Mouse (Mus musculus): ENCODE measurements around the gene Baiap2l2. TPM values are rescaled to one million over a fixed set of nuclear protein-coding genes. Genes with fewer than 3 reads are reported as not detected.

Gene Baiap2l2
- polyA plus RNA-seq, 1 experiment from 2014 or later = 2.6 TPM

DNA sequence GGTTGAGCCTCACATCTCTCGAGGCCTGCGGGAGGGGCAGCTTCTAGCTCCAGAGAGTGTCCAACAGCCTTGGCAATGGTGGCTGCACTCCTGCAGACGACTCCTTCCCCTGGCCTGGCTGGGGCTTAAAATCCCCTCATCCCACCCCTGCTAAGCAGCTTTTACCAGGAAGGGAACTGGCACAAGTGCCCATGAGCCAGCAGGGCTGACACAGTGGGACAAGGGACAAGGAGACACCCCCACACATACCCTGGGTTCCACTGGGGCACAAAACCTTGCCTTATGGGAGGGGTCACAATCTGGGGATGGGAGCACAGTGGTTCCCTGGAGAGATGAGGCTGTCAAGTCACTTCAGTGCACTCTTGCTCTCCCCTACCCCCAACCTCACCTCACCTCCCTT is 30.7 kb downstream of the Baiap2l2 start, which contains the start of gene Slc16a8:
Slc16a8 (minus strand) TSS at position 101 of the 400 bp plus-strand sequence.
- 50% methylated on average over 3 of the region's 3 CpGs for WGBS

DNA sequence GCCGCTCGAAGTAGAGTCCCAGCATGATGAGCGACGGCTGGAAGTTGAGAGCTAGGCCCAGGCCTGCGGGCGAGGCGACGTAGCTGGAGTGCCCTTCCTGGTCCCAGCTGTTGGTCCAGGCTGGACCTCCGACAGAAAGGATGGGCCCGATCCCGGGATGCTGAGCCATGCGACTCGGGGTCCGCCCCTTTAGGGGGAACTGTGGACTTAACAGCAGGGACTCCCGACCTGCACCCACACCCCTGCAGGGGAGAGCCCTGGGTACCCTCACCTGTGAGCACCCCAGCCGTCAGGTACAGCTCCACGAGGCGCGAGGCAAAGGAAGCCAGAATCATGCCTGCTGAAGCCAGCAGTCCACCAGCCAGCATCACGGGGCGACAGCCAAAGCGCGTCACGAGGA is 32.8 kb downstream of the Baiap2l2 start:
- H3K4me3 ChIP-seq (replicated peaks; ENCODE audit: low read length) = peak overlapping the region; percentile 32
- peaks cover 42% of the 10 kb centered on the region for H3K27me3 ChIP-seq (ENCODE audit: control insufficient read depth, insufficient read depth, low read length)
- peaks cover 19% of the 10 kb centered on the region for H3K36me3 ChIP-seq (replicated peaks; ENCODE audit: control insufficient read depth, insufficient read depth)
- peak overlapping the region; percentile 60 for H3K9ac ChIP-seq
- WGBS = 27% methylated on average over 24 of the region's 24 CpGs
- ATAC-seq (ENCODE audit: low FRiP score) (no peak), DNase-seq (ENCODE audit: low spot score) (no peak)
- H3K9me3 ChIP-seq (ENCODE audit: control insufficient read depth, low read length) = no peaks in the 10 kb centered on the region
- peak overlapping the region; percentile 74 for H3K4me2 ChIP-seq (replicated peaks)
- peaks cover 14% of the 10 kb centered on the region; the same call in 1 of the 2 replicates for H3K4me1 ChIP-seq (replicated peaks; ENCODE audit: control insufficient read depth, insufficient read depth, low read length)
- H3K27ac ChIP-seq = no peak overlapping the region

More for the DNA sequence above, 30.7 kb downstream of the Baiap2l2 start, which contains the start of gene Slc16a8:
- no peak for DNase-seq (ENCODE audit: low spot score)
- Histone ChIP-seq H3K9me3 (ENCODE audit: control insufficient read depth, low read length) (no peaks in the 10 kb centered on the region), H3K9ac (no peak within 1 kb of the TSS), H3K27ac (no peak within 1 kb of the TSS), H3K4me1 (replicated peaks; ENCODE audit: control insufficient read depth, insufficient read depth, low read length) (peaks cover 14% of the 10 kb centered on the region; the same call in 1 of the 2 replicates), H3K27me3 (ENCODE audit: control insufficient read depth, insufficient read depth, low read length) (peaks cover 50% of the 10 kb centered on the region), H3K4me2 (replicated peaks) (no peak within 1 kb of the TSS), H3K4me3 (replicated peaks; ENCODE audit: low read length) (no peak within 1 kb of the TSS), H3K36me3 (replicated peaks; ENCODE audit: control insufficient read depth, insufficient read depth) (no peaks in the 10 kb centered on the region)
- ATAC-seq (ENCODE audit: low FRiP score) = no peak

DNA sequence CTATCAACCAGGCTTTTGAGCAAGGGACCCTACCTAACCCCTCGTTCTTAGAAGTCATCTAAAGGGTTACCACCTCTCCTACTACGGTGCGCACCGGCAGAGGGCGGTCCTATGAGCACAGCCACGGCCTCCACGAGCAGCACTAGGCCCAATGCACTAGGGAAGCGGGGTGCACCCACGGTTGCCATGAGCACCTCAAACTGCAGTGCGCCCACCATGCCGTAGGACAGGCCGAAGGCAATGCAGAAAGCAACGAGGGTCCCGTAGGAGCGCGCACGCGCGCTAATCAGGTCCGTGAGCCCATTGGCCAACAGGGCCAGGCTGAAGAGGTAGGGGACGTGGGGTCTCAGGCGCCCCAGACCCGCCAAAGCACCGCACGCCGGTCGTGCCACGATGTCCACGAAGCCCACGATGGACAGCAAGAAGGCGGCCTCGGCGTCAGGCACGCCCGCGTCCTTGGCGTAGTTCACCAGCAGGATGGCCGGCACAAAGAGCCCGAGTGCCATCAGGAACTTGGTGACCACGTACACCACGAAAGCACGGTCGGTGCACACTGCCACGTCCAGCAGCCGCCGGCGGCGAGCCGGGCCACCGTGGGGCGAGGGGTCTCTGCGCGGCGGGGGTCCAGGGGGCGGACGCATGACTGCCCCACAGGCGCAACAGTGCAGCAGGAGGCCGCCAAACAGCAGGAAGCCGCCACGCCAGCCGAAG is 33.4 kb downstream of the Baiap2l2 start:
- peaks cover 25% of the 10 kb centered on the region for H3K36me3 ChIP-seq (replicated peaks; ENCODE audit: control insufficient read depth, insufficient read depth)
- peaks cover 42% of the 10 kb centered on the region for H3K27me3 ChIP-seq (ENCODE audit: control insufficient read depth, insufficient read depth, low read length)
- 1% methylated on average over 56 of the region's 61 CpGs for WGBS
- no peaks in the 10 kb centered on the region for H3K9me3 ChIP-seq (ENCODE audit: control insufficient read depth, low read length)
- H3K9ac ChIP-seq = peak overlapping the region; percentile 60
- ATAC-seq (ENCODE audit: low FRiP score) (peak; percentile 52; the same call in 1 of the 2 replicates), DNase-seq (ENCODE audit: low spot score) (peak; percentile 40)
- H3K4me3 ChIP-seq (replicated peaks; ENCODE audit: low read length) = peak overlapping the region; percentile 32
- no peak overlapping the region for H3K27ac ChIP-seq
- peaks cover 14% of the 10 kb centered on the region; the same call in 1 of the 2 replicates for H3K4me1 ChIP-seq (replicated peaks; ENCODE audit: control insufficient read depth, insufficient read depth, low read length)
- H3K4me2 ChIP-seq (replicated peaks) = peak overlapping the region; percentile 74

DNA sequence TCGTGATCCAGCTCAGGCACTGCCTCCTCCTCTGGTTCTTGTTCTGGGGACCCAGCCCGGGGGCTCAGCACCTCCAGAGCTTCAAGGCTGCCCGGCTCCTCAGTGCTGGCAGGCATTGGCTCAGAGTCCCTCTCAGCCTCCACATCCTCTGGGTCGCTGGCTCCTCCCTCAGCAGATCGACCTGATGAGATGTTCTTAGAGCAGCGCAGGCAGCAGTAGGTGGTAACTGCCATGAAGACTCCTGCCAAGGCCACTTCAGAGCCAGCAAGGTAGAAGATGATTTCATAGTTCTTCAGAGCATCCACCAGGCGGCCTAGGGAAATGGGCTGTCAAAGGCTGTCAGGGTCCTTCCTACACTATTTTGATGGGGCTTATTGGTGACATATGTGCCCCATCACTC is 34.2 kb downstream of the Baiap2l2 start:
- 0 out of 2 replicates have a peak overlapping the region, but pooled peaks have one; percentile 74 for H3K4me2 ChIP-seq (replicated peaks)
- no peak for ATAC-seq (ENCODE audit: low FRiP score)
- H3K27ac ChIP-seq = no peak overlapping the region
- 54% methylated on average over 7 of the region's 7 CpGs for WGBS
- H3K36me3 ChIP-seq (replicated peaks; ENCODE audit: control insufficient read depth, insufficient read depth) = peaks cover 33% of the 10 kb centered on the region
- H3K9me3 ChIP-seq (ENCODE audit: control insufficient read depth, low read length) = no peaks in the 10 kb centered on the region
- peaks cover 42% of the 10 kb centered on the region for H3K27me3 ChIP-seq (ENCODE audit: control insufficient read depth, insufficient read depth, low read length)
- H3K4me3 ChIP-seq (replicated peaks; ENCODE audit: low read length) = no peak overlapping the region
- peaks cover 14% of the 10 kb centered on the region; the same call in 1 of the 2 replicates for H3K4me1 ChIP-seq (replicated peaks; ENCODE audit: control insufficient read depth, insufficient read depth, low read length)
- no peak for DNase-seq (ENCODE audit: low spot score)
- H3K9ac ChIP-seq = no peak overlapping the region; the same call in 1 of the 2 replicates

DNA sequence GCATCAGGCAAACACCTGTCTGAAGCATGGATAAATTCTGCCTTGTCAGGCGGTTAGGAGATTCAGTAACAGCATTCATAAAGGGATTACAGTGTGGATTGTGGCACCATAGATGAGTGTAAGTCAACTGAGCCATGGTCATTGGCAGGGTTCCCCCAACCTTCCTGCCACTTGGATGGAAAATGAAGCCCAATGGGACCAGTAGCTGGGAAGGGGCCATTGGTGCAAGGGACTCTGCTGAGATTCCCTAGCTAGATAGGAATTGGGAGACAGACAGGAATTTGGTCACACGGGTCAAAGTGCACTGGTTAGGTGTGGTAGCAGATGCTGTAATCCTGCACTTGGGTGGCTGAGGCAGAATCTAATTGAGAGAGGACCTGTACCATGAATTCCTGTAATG is 35.1 kb downstream of the Baiap2l2 start:
- Histone ChIP-seq H3K4me2 (replicated peaks) (no peak overlapping the region), H3K27ac (no peak overlapping the region), H3K4me3 (replicated peaks; ENCODE audit: low read length) (no peak overlapping the region), H3K27me3 (ENCODE audit: control insufficient read depth, insufficient read depth, low read length) (peaks cover 42% of the 10 kb centered on the region), H3K9ac (no peak overlapping the region), H3K4me1 (replicated peaks; ENCODE audit: control insufficient read depth, insufficient read depth, low read length) (peaks cover 14% of the 10 kb centered on the region; the same call in 1 of the 2 replicates), H3K9me3 (ENCODE audit: control insufficient read depth, low read length) (no peaks in the 10 kb centered on the region), H3K36me3 (replicated peaks; ENCODE audit: control insufficient read depth, insufficient read depth) (peaks cover 42% of the 10 kb centered on the region)
- ATAC-seq (ENCODE audit: low FRiP score) = no peak
- no peak for DNase-seq (ENCODE audit: low spot score)
- 87% methylated on average over 2 of the region's 2 CpGs for WGBS

DNA sequence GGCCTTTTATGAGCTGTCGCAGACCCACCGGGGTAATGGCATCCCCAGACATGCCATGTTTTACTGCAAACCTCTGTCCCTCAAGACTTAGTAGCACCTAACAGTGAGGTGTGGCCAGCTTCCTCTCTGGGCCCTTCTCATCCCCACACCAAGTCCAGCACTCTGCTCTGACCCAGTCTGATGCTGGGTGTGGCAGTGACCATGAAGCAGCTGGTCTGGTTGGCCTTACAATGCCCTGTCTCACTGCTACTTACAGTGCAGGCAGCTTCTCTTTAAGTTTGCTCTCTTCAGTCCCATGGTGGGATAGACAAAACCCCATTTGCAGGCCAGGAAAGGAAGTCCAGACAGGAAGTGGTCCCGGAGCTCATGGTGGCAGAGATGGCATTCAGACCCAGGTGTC is 40.0 kb downstream of the Baiap2l2 start:
- WGBS = 95% methylated on average over 3 of the region's 3 CpGs
- DNase-seq (ENCODE audit: low spot score) = no peak
- Histone ChIP-seq H3K36me3 (replicated peaks; ENCODE audit: control insufficient read depth, insufficient read depth) (peaks cover 74% of the 10 kb centered on the region), H3K4me3 (replicated peaks; ENCODE audit: low read length) (no peak overlapping the region), H3K9me3 (ENCODE audit: control insufficient read depth, low read length) (no peaks in the 10 kb centered on the region), H3K4me2 (replicated peaks) (no peak overlapping the region), H3K27ac (no peak overlapping the region), H3K27me3 (ENCODE audit: control insufficient read depth, insufficient read depth, low read length) (0 out of 2 replicates have a peak, but pooled peaks cover 1% of the 10 kb centered on the region), H3K4me1 (replicated peaks; ENCODE audit: control insufficient read depth, insufficient read depth, low read length) (no peaks in the 10 kb centered on the region), H3K9ac (no peak overlapping the region)
- no peak for ATAC-seq (ENCODE audit: low FRiP score)

DNA sequence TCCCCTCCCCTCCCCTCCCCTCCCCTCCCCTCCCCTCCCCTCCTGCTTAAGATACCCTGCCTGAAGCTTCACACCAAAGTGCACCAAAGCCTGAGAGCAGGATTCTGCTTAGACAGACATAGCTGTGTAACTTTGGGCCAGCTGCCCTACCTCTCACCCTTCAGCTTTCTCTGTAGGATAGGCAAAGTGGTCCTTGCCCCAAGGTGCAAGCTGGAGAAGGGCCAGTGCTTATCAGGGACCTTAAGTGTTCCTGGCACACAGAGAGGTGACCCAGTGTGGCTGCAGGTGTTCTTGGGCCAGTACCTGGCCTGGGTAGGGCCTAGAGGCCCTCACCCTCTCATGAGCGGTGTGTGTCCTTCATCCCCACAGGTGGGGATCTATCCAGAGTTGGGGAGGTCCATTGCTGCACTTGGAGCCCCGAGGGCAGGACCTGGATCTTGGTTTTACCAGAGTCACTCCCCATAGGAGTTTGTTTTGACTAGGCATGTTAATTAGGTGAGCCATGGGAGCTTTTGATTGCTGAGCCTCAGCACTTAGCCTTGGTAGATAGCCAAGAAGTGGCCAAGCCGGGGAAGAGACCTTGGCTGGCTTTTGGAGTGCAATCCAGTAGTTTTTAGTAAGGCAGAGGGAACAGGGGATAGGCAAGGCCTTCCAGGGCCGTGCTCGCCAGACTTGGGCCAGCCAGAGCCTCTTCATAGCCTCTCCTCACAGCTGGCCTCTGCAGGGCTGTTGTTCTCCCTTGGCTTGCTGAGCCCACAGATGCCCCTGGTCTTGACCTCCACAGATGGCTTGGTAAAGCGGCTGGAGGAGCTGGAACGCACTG is 41.1 kb downstream of the Baiap2l2 start:
- 74% methylated on average over 7 of the region's 7 CpGs for WGBS
- H3K27ac ChIP-seq = no peak overlapping the region
- H3K27me3 ChIP-seq (ENCODE audit: control insufficient read depth, insufficient read depth, low read length) = no peaks in the 10 kb centered on the region
- no peaks in the 10 kb centered on the region for H3K4me1 ChIP-seq (replicated peaks; ENCODE audit: control insufficient read depth, insufficient read depth, low read length)
- H3K4me2 ChIP-seq (replicated peaks) = no peak overlapping the region
- DNase-seq (ENCODE audit: low spot score) = no peak
- H3K9me3 ChIP-seq (ENCODE audit: control insufficient read depth, low read length) = no peaks in the 10 kb centered on the region
- H3K9ac ChIP-seq = peak overlapping the region; percentile 16; the same call in 1 of the 2 replicates
- no peak overlapping the region for H3K4me3 ChIP-seq (replicated peaks; ENCODE audit: low read length)
- peaks cover 83% of the 10 kb centered on the region for H3K36me3 ChIP-seq (replicated peaks; ENCODE audit: control insufficient read depth, insufficient read depth)
- no peak for ATAC-seq (ENCODE audit: low FRiP score)

DNA sequence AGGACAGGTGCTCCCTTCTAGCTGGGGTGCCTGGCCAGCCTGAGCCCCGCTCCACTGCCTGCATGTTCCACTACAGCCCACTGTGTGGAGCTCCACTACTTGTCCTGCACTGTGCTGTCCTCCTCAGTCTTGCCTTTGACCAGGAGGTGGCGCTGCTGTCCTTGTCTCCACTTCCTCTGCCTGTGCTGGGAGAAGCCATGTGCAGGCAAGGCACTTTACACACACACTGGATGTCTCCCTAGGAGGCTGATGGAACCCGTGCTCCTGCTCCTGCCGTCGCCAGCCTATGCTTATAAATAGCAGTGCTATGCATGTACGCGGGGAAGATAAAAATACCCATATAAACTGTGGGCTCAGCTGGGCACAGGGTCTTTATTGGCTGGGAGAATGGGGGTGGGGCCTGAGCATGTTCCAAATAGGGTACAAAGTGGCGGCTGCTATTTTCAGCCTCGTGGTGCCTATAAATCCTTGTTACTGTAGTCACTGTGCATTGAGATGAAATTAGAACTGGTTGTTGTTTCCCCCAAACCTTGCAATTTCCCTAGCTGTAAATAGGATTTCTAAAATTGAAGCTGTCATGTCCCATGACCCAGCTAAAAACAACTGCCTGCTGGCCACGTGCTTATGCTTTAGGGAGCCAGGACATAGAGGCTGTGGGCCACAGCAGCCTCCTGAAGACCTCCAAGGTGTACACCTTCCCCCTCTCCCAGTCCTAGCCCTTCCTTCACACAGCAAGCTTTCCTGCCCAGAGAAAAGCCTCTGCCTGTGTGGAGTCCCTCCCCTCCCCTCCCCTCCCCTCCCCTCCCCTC is 41.9 kb downstream of the Baiap2l2 start:
- DNase-seq (ENCODE audit: low spot score) (peak; percentile 96), ATAC-seq (ENCODE audit: low FRiP score) (peak; percentile 95)
- no peaks in the 10 kb centered on the region for H3K4me1 ChIP-seq (replicated peaks; ENCODE audit: control insufficient read depth, insufficient read depth, low read length)
- no peak overlapping the region for H3K4me3 ChIP-seq (replicated peaks; ENCODE audit: low read length)
- 20% methylated on average over 10 of the region's 10 CpGs for WGBS
- H3K27ac ChIP-seq = peak overlapping the region; percentile 38; the same call in 1 of the 2 replicates
- peaks cover 80% of the 10 kb centered on the region for H3K36me3 ChIP-seq (replicated peaks; ENCODE audit: control insufficient read depth, insufficient read depth)
- H3K9me3 ChIP-seq (ENCODE audit: control insufficient read depth, low read length) = no peaks in the 10 kb centered on the region
- no peak overlapping the region for H3K4me2 ChIP-seq (replicated peaks)
- no peak overlapping the region for H3K9ac ChIP-seq
- H3K27me3 ChIP-seq (ENCODE audit: control insufficient read depth, insufficient read depth, low read length) = no peaks in the 10 kb centered on the region
